Mouse (Mus musculus) CD4-positive helper T cell, adult 2 months (primary cell): ENCODE measurements at regions not wholly inside any gene's neighbourhood (a gene's known extent, or its start where the extent isn't known, plus 50 kb on each side); places are given as distances from the start of the nearest gene placed in this dataset.

Source experiments
- DNase-seq: peaks from one replicate; pipeline ENCODE4 v3.0.0-alpha.2; 2012; ENCODE audit warnings: low read depth, missing footprints, low spot score

DNA sequence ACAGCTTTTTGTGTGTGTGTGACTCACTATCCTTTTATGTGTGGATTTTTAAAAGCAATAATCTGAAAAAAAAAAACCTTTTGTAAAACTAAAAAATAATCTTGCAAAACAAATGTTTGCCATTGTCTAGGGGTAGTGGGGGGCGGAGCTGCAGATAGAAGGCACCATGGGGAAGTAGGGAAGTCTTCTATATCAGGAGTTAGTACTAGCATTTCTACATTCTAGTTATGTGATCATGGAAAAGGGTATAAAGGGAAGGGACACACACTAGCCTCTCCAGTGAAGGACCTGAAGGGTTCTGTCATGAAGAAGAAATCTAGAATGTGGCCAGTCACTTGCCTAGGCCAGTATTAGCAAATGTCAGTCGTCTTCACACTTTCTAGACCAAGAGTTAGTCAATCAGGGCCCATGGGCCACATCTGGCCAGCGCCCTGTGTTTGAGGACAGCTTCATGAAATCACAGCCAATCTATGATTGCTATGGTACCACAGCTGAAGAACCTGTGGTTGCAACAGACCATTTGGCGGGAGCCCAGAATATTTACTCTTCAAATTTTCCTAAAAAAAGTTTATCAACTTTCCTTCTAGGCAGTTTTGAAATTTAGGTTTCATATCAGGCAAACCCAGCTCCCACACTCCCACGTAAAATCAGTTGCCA, 101.9 kb upstream of the Cpeb2 start:
- DNase-seq = no peak

DNA sequence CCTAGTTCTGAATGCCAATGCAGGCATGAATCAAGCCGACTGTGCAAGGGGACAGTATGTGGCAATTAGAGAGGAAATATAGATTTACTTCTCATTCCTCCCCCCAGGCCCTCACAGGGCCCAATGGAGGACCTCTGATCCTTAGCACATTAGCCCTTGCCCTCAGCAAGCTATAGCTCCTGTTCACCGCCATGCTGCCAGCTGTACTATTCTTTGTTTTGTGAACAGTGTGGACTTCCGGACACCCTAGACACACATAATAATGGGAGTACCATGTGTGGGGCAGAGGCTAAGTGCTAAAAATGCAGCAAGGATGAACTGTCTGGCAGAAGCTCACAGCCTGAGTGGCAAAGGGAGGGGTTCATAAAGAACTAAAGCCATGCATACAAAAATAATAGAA, 99.3 kb upstream of the Cpeb2 start:
- no peak for DNase-seq

DNA sequence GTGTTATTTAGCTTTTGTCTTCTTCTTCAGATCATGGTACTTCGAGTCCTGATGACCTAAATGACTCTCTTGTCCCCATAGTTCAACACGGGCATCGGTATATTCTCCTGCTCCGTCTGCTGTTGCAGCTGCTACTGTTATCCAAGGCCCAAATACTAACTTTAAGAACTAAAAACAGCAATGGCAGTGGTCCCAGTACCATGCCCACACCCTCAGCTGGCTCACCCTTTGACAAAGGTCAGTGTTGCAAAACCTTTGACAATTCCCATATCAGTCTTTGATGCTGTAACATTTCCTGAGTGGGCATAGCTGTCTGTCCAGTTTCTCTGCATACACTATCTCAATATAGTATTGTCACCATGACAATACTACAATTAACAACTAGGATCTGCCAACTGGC, 96.8 kb upstream of the Cpeb2 start:
- DNase-seq = no peak

DNA sequence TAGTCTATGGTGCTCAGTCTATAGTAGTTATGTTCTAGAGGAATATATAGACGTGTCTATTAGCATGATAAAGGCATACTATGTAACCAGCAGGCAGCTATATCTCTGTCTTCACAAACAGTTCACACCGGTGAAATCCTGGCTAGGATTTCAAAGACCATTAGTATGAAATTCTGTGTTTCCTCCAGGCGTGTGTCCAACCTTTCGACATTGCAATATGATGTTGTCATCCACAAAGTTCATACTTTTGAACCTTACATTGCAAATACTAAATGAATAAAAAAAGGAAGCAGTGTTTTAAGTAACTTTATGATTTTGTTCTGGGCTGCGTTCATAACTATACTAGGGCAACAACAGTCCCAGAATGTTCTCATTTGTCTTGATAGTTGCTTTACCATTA, 95.2 kb upstream of the Cpeb2 start:
- no peak for DNase-seq

DNA sequence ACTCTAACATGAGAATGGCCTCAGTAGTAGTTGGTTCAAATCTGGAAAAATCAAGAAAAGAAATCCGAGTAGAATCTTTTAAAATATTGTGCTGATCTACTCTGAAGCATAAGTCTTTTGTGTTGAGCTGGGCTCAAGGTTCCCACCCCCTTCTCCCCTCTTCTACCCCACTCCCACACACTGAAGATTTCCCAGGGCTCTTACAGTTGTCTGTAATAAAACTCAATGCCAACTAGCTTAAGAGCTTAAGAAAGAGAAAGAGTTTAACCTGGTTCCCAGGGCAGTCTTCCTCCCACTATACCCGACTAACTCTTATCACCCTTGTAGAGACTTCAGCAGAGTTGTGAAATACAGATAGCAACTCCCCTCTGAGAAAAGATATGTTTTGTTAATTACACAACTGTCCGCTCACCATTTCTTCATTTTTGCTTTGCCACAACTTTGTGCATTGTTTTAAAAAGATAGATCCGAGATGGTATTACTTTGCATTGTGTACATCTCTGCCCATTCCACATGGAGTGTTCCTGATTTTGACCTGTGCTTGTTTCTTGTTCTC, 94.0 kb upstream of the Cpeb2 start:
- DNase-seq = no peak

DNA sequence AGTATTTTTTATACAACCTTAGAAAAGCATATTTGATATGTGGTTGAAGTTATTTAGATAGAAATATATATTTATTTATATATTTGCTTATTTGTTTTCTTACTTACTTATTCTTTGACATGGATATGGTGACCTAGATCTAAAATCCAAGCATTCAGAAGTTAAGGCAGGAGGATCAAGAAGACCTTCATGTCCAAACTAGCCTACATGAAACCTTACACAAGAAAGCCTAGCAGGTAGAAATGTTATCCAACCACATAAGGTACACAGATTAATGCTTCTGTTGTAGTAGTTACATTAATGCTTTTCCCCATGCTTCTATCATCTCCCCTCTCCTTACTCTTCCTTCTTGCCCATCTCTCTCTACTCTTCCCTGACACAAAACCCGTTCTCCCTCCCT, 93.2 kb upstream of the Cpeb2 start:
- no peak for DNase-seq

DNA sequence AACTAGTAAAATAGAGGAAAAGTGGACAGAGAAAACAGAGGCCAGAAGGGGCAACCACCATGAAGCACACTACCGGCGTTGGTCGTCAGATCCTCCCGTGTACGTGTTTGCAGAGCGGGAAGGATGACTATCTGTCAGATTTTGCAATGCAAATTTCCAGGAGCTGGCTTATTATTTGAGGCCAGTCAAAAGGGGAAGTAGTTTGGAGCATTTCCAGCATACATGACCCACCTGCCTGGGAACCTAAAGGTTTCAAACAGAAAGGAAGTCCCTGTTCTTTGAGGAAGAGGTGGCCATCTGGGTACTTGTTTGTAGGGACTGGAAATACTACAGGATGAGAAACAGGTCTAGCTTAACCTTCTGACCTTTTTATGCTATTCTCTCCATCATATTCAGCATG, 87.0 kb upstream of the Cpeb2 start:
- no peak for DNase-seq

- no peak for DNase-seq
Measured at GRCm38 (mm10) chr5:43146928-43147327, 86.0 kb upstream of the Cpeb2 start.

DNA sequence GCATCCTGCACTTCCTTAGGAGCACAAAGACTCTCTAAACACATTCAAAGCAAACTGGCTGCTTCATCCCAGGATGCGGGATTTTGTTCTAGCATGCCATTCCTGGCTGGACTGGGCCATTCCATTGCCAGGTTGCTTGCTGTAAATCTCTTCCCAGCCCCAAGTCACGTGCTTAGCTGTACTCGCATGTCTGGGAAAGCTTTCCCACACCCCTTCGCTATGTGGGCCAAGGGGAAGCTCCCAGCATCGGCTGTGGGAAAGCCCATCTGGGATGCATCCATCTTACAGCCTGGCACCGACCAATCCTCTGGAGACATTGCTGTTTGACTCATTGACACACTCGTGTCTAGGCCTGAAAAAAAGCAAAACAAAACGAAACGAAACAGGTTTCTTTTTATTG, 84.5 kb upstream of the Cpeb2 start:
- DNase-seq = no peak

GRCm38 (mm10) chr5:43149559-43149958, 83.4 kb upstream of the Cpeb2 start:
- no peak for DNase-seq

GRCm38 (mm10) chr5:43151099-43151774, 81.7 kb upstream of the Cpeb2 start:
- DNase-seq = no peak

DNA sequence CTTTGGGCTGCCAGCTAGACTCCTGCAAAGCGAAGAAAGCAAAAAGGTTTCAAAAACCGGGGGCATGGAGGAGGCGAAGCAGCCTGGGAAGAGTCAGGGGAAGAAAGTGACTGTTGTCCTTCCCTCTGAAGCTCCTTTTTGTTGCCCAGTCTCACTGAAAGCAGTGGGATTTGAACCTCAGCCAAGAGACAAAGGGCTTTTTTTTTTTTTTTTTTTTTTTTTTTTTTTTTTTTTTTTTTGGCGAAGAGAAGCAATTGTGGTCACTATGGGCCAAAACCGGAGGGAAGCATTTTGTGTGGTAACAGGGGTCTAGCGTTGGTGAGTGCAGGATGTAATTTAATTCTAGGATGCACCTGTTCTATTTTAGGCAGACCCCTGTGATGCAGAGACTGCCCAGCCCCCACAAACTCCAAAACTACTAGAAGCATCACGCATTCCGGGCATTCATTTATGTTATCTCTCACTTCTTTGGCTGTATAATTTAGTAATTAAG, 80.8 kb upstream of the Cpeb2 start:
- DNase-seq = no peak

DNA sequence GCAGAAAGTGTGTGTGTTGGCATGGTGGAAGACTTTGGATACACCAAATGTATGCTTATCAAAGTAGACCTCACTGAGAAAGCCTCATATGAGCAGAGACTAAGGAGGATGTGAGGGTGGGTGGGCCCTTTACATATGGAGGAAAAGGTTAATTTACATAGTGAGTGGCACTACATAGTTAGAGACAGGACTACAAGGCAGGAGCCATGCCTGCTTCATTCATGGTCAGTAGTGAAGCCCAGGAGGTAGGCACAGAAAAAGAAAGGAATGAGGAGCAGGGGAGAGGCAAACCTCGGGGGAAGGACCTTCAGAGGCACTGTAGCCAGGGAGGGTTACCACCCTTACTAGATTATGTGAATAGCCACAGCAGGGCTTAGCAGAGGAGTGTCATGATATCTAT, 80.1 kb upstream of the Cpeb2 start:
- no peak for DNase-seq

DNA sequence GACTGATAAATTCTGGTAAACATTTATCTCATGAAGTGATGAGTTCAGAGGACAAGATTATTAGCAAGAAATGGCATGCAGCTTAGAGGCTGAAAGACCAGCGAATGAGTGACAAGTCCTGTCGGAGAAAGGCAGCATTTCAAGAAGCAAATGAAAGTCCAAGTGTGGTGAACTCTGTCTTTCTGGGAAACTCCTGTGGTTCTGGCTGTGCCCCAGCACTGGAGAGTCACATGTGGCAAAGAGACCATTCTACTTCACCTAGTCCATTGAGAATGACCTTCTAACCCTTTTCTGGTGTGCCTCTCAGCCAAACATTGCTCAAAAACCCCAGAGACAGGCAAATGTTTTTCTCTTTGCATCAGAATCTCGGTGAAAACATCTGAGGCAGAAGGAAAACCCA, 76.2 kb upstream of the Cpeb2 start:
- no peak for DNase-seq

GRCm38 (mm10) chr5:43160140-43160539, 72.8 kb upstream of the Cpeb2 start:
- no peak for DNase-seq

DNA sequence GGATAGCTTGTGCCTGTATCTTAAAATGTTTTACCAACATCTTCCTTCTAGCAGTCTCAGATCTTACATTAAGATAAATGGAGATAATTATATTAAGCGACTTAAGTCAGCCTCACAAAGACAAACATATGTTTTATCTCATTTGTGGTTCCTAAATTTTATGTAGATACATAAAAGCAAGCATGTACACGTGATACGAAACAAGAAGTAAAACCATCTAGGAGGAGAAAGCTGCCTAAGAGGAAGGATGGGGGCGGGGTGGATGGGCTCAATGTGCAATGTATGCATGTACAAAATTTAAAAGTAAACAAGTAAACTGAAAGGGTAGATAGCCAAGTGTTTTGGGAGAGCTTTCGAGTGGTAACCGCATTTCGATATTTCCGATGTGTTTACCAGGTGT, 51.5 kb upstream of the Cpeb2 start:
- no peak for DNase-seq
